Mouse (Mus musculus) kidney, adult 2 months (tissue): ENCODE data around the gene Celf2.

Experiments used
- CTCF ChIP-seq: fragments of 200-500 bp; conservative IDR thresholded peaks from 2 replicates; pipeline ENCODE4 v1.5.1; 2011; ENCODE audit warnings: low read depth, mild to moderate bottlenecking, control low read depth, low read length, moderate library complexity, mixed read lengths; ENCODE audit not compliant: insufficient read depth, insufficient read length
- POLR2A ChIP-seq: fragments of 200-500 bp; IDR thresholded peaks from one replicate; pipeline ENCODE4 v1.6.1; 2011; ENCODE audit warnings: low read depth, low read length, control low read depth

GRCm38 (mm10) chr2:7115801-7116200 lies 393.6 kb downstream of the Celf2 start:
- TF ChIP-seq CTCF (no peak), POLR2A (no peak)
